Mouse (Mus musculus) limb, embryonic 15.5 days (tissue): ENCODE data around the gene Tbc1d10c. TPM values are rescaled to one million over a fixed set of nuclear protein-coding genes. Genes with fewer than 3 reads are reported as not detected.
A peak's percentile ranks its signal among the peaks of the same experiment; 100 is the strongest.

Experiments used
- ATAC-seq: fragments of 200-750 bp; cut with Nextera tagmentation; 2 replicates; pipeline ENCODE4 v1.8.0; 2017; ENCODE audit warnings: low read depth, moderate TSS enrichment; ENCODE audit not compliant: insufficient number of reproducible peaks, low FRiP score, low TSS enrichment
- H3K27ac ChIP-seq: fragments of 300-500 bp; sonication (generic); 2 replicates; pipeline ENCODE4 v1.5.1; 2015; ENCODE audit warnings: moderate library complexity, mild to moderate bottlenecking, inconsistent platforms
- H3K27me3 ChIP-seq: fragments of 300-500 bp; sonication (generic); 2 replicates; pipeline ENCODE4 v1.6.1; 2015; ENCODE audit warnings: inconsistent platforms
- H3K36me3 ChIP-seq: fragments of 300-500 bp; sonication (generic); 2 replicates; pipeline ENCODE4 v1.6.1; 2015; ENCODE audit warnings: inconsistent platforms
- H3K4me1 ChIP-seq: fragments of 300-500 bp; sonication (generic); 2 replicates; pipeline ENCODE4 v1.6.1; 2015; ENCODE audit warnings: inconsistent platforms
- H3K4me2 ChIP-seq: fragments of 300-500 bp; sonication (generic); 2 replicates; pipeline ENCODE4 v1.6.1; 2015; ENCODE audit warnings: mild to moderate bottlenecking, inconsistent platforms
- H3K4me3 ChIP-seq: fragments of 300-500 bp; sonication (generic); 2 replicates; pipeline ENCODE4 v1.5.1; 2015; ENCODE audit warnings: mild to moderate bottlenecking, inconsistent platforms
- H3K9ac ChIP-seq: fragments of 300-500 bp; sonication (generic); 2 replicates; pipeline ENCODE4 v1.6.1; 2015; ENCODE audit warnings: inconsistent platforms
- H3K9me3 ChIP-seq: fragments of 300-500 bp; sonication (generic); 2 replicates; pipeline ENCODE4 v1.6.1; 2016; ENCODE audit warnings: inconsistent platforms
- WGBS: fragments of 180-500 bp; shearing (Covaris S2); methylation state at CpG from one replicate; pipeline ENCODE4 v1.1.7; 2015; 5-methylcytosine and 5-hydroxymethylcytosine counted together
- polyA plus RNA-seq: library from polyadenylated mRNA; unstranded; fragments of >200 nt; fragmentation: Nextera tagmentation; extraction: Ambion mirVana; gene quantifications from 2 replicates; pipeline ENCODE4 v1.2.1, GENCODE M21; 2015

Tbc1d10c gene
- polyA plus RNA-seq, 1 experiment from 2014 or later: 4.5 TPM

DNA sequence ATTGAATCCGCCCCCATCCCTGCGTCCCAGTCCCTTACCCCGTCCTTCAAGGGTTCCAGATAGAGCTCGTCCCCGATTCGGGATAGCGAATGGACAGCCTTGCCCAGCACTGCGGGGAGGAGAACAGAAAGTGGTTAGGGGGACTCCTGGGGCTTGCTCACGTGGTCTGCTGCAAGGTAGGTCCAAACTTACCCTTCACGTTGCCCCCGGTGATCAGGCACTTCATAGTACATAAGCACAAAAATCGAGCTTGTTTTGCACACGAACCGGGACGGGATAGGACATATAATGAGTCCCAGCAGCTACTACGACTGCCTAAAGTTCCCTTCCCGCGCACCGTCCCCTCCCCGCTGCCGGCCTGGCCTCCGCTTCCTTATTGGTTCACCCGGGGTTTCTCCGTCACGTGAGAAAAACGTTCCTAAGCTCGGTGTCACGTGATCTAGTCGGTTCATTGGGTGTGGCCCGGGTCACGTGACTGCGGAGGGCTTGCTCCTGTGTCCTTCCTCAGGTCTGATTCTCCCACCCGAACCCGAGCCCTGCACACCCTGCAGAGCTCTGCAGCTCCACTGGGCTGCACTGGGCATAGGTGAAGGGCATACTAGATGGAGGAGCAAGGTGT is 10.3 kb upstream of the Tbc1d10c start, which contains the start of gene Rad9a:
Gene Rad9a (minus strand): TSS at position 372 of the 619 bp plus-strand sequence.
- H3K4me2 ChIP-seq: peak within 1 kb of the TSS; percentile 88
- peaks cover 28% of the 10 kb centered on the region for H3K36me3 ChIP-seq
- no peaks in the 10 kb centered on the region for H3K9me3 ChIP-seq
- under 1% methylated on average over 34 of the region's 34 CpGs for WGBS
- H3K4me1 ChIP-seq: peaks cover 31% of the 10 kb centered on the region
- 0 out of 2 replicates have a peak, but pooled peaks cover 2% of the 10 kb centered on the region for H3K27me3 ChIP-seq
- ATAC-seq: peak; percentile 80
- H3K27ac ChIP-seq: peak within 1 kb of the TSS; percentile 69
- H3K4me3 ChIP-seq: peak within 1 kb of the TSS; percentile 59
- peak within 1 kb of the TSS; percentile 60 for H3K9ac ChIP-seq

DNA sequence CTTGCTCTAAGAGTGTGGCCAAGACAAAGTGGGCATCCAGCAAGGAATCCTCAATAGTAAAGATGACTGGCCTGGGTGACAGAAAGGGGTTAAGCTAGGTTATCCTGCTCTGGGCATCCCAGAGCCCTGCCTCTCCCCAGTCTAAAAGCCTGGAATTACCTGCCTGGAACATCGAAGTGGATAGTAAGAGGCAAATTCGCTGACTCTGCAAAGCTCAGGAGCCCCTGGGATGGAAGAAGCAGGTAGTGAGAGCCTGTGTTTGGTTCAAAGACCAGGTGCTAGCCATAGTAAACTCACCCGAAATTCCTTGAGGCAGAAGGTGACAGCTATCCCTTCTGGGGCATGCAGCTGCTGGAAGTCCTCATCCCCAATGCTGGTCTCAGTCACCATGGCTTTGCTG is 6.1 kb upstream of the Tbc1d10c start:
- H3K4me1 ChIP-seq: peaks cover 64% of the 10 kb centered on the region
- WGBS: 58% methylated on average over 3 of the region's 3 CpGs
- H3K9me3 ChIP-seq: no peaks in the 10 kb centered on the region
- no peak overlapping the region for H3K4me2 ChIP-seq
- no peaks in the 10 kb centered on the region for H3K27me3 ChIP-seq
- peaks cover 60% of the 10 kb centered on the region for H3K36me3 ChIP-seq
- H3K9ac ChIP-seq: no peak overlapping the region
- H3K4me3 ChIP-seq: no peak overlapping the region
- peak overlapping the region; percentile 22; the same call in 1 of the 2 replicates for H3K27ac ChIP-seq
- no peak for ATAC-seq

DNA sequence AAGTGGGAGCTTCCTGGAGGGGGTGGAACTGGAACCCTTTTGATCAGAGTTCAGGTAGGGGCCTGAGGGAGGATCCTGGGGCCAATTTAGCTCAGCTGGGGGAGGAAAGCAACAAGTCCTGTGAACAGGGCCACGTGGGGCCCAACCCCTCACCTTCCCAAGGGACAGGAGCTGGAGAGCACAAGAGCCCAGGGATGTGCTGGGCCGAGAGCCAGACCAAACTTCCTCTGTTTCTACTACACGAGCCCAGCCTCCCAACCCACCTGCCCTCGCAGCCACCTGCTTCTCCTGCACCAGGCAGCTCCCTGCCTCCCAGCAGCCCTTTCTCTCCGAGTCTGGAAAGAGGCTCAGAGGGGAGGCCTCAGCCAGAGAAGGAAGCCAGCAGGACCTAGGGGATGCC is 5.5 kb upstream of the Tbc1d10c start:
- ATAC-seq: no peak
- 10% methylated on average over 5 of the region's 5 CpGs for WGBS
- Histone ChIP-seq H3K4me3 (no peak overlapping the region), H3K27me3 (no peaks in the 10 kb centered on the region), H3K9ac (no peak overlapping the region), H3K27ac (peak overlapping the region; percentile 30), H3K9me3 (no peaks in the 10 kb centered on the region), H3K36me3 (peaks cover 60% of the 10 kb centered on the region), H3K4me1 (peaks cover 60% of the 10 kb centered on the region), H3K4me2 (no peak overlapping the region)

DNA sequence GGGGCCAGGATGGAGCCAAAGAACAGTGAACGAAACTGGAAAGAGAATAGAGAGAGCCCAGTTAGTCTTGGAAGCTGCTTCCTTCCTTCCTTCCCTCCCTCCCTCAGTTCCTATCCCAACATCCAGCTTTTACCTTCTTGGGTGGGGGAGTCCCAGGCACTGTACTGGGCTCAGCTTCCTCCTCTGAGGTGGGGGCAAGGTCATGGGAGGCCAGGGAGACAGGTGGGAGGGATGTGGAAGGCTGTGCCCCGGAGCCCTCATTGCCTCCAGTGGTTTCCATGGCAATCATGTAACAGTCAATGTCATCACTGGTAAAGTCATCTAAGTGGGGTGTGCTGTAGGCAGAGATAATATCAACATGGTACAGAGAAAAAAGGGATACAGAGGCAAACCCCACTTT is 5.0 kb upstream of the Tbc1d10c start:
- no peak for ATAC-seq
- Histone ChIP-seq H3K27ac (peak overlapping the region; percentile 30), H3K36me3 (peaks cover 60% of the 10 kb centered on the region), H3K4me2 (no peak overlapping the region), H3K9me3 (no peaks in the 10 kb centered on the region), H3K4me1 (peaks cover 65% of the 10 kb centered on the region), H3K27me3 (no peaks in the 10 kb centered on the region), H3K4me3 (no peak overlapping the region), H3K9ac (no peak overlapping the region)
- 44% methylated on average over 2 of the region's 2 CpGs for WGBS

DNA sequence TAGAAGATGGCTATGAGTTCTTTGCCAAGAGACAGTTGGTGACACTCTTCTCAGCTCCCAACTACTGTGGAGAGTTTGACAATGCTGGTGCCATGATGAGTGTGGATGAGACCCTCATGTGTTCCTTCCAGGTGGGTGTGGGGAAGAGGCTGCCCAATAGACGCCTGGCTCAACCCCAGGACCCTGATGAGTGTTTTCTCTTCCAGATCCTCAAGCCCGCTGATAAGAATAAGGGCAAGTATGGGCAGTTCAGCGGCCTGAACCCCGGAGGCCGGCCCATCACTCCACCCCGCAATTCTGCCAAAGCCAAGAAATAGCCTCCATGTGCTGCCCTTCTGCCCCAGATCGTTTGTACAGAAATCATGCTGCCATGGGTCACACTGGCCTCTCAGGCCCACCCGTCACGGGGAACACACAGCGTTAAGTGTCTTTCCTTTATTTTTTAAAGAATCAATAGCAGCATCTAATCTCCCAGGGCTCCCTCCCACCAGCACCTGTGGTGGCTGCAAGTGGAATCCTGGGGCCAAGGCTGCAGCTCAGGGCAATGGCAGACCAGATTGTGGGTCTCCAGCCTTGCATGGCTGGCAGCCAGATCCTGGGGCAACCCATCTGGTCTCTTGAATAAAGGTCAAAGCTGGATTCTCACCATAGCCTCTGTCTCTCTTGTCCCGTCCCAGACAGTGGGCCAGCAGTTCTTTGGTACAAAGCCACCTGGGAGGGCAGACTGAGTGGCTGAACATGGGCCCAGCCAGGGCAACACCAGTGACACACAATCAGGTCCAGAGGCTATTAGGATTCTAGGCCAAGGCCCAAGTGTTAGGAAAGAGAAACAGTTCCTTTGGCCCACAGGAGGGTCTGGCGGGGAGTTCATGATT is 3.9 kb upstream of the Tbc1d10c start:
- Histone ChIP-seq H3K36me3 (peaks cover 60% of the 10 kb centered on the region), H3K4me1 (peaks cover 59% of the 10 kb centered on the region), H3K4me3 (no peak overlapping the region), H3K27ac (no peak overlapping the region), H3K9ac (no peak overlapping the region), H3K4me2 (no peak overlapping the region), H3K9me3 (no peaks in the 10 kb centered on the region), H3K27me3 (no peaks in the 10 kb centered on the region)
- 80% methylated on average over 12 of the region's 12 CpGs for WGBS
- no peak for ATAC-seq

DNA sequence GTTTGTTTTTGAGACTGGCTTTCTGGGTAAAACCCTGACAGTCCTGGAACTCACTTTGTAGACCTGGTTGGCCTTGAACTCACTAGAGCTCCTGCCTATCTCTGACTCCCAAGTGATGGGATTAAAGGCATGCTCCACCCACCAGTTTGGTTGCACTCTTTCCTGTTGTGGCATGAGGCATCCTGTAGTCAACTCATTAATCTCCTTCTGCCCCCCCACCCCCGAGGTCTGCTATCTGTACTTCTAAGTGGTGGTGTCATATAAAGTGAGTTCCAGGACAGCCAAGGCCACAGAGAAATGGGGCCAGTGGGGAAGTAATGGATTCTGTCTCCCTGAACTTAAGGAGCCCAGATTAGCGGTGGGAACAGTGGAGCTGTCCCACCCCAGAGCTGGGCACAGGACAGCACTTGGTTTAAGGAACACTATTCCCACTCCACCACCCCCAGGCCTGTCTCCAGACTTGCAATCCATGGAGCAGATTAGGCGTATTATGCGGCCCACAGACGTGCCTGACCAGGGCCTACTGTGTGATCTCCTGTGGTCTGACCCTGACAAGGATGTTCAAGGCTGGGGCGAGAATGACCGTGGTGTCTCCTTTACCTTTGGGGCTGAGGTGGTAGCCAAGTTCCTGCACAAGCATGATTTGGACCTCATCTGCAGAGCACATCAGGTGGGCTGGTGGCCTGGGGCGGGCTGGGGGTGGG is 3.1 kb upstream of the Tbc1d10c start:
- no peak overlapping the region for H3K4me2 ChIP-seq
- H3K27me3 ChIP-seq: no peaks in the 10 kb centered on the region
- no peaks in the 10 kb centered on the region for H3K9me3 ChIP-seq
- no peak overlapping the region for H3K27ac ChIP-seq
- no peak for ATAC-seq
- H3K4me3 ChIP-seq: no peak overlapping the region
- 86% methylated on average over 8 of the region's 8 CpGs for WGBS
- no peak overlapping the region for H3K9ac ChIP-seq
- peaks cover 57% of the 10 kb centered on the region for H3K4me1 ChIP-seq
- H3K36me3 ChIP-seq: peaks cover 56% of the 10 kb centered on the region

DNA sequence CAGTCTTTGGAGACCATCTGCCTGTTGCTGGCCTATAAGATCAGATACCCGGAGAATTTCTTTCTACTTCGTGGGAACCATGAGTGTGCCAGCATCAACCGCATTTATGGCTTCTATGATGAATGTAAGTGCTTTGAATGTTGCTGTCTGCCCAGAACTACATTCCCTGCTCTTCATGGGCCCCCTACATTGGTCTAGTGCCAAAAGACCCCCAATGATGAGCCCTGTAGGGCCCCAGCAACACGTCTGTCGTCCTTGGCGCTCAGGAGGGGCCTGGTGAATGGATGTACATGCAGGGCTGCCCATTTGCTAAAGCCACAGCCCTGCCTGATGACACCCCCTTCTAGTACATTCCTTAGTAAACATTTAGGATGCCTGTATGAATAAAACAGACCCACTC is 2.0 kb upstream of the Tbc1d10c start:
- Histone ChIP-seq H3K27me3 (no peaks in the 10 kb centered on the region), H3K4me2 (peak overlapping the region; percentile 76), H3K27ac (peak overlapping the region; percentile 98; the same call in 1 of the 2 replicates), H3K9ac (peak overlapping the region; percentile 96), H3K36me3 (peaks cover 47% of the 10 kb centered on the region), H3K4me1 (peaks cover 57% of the 10 kb centered on the region), H3K4me3 (peak overlapping the region; percentile 89), H3K9me3 (no peaks in the 10 kb centered on the region)
- 56% methylated on average over 6 of the region's 6 CpGs for WGBS
- ATAC-seq: no peak

DNA sequence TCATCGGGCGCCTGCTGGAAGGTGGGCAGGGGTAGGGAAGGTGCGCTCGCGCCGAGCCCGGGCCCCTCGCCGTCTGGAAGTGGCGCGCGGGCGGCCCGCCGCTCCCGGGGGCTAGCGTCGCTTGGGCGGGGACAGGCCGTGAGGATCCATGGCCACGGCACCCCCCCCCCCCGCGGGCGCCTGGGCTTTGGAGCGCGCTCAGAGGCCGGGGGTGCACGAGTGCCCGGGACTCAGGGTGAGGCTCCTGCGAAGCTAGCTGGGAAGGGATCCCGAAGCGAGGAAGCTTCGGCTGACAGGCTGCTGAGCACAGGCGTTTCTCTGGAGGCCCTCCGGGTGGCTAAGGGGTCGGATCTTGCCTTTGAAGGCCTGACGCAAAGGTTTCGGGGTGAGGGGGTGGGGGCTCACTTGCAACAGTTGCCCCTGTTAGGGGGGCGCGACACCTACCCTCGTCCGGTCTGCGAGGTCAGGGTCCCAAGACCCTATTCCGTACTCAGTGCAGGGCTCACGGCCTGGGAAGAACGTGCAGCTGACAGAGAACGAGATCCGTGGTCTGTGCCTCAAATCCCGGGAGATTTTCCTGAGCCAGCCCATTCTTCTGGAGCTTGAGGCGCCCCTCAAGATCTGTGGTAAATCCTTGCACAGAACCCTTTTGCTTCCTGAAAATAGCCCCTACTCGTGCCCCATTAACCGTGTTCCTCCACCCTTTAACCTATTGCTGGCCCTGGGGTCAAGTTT is 1.3 kb upstream of the Tbc1d10c start:
- Histone ChIP-seq H3K4me3 (peak overlapping the region; percentile 89), H3K27me3 (no peaks in the 10 kb centered on the region), H3K36me3 (peaks cover 42% of the 10 kb centered on the region), H3K27ac (peak overlapping the region; percentile 98), H3K4me1 (peaks cover 56% of the 10 kb centered on the region), H3K9me3 (no peaks in the 10 kb centered on the region), H3K4me2 (peak overlapping the region; percentile 76), H3K9ac (peak overlapping the region; percentile 96)
- under 1% methylated on average over 48 of the region's 52 CpGs for WGBS
- ATAC-seq: peak; percentile 16

DNA sequence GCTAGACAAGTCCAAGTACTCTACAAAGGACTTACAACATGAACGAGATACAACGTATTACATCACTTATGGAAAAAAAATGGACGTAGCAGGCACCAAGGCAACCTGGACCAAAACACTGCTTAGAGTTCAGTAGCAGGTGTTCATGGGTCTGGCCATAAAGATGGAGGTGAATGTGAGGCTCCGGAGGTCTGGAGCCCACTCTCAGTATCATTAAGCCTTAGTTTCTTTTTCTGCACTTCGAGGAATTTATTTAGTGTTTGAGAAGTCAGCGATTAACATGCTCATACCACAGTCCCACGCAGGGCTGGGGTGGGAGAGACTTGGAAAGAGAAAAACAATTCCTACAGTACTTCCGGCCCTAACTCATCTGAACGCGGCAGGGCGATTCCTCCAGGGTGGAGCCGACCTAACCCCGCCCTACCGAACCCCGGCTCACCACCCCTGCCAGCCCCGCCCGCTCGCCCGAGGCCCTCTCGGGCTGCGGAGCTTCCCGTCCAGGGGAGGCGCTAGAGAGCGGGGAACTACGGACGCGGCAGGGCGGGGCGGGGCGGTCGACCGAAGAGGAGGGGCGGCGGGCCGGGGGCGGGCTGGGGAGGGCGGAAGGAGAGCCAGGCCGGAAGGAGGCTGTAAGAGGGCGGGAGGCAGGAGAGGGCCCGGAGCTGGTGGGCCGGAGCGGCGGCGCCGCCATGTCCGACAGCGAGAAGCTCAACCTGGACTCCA is 605 bp upstream of the Tbc1d10c start, which contains the start of gene Ppp1ca:
Gene Ppp1ca (plus strand): TSS at position 538 of the 723 bp plus-strand sequence.
- Histone ChIP-seq H3K27me3 (no peaks in the 10 kb centered on the region), H3K4me3 (peak within 1 kb of the TSS; percentile 89), H3K4me1 (peaks cover 50% of the 10 kb centered on the region), H3K27ac (peak within 1 kb of the TSS; percentile 98), H3K4me2 (peak within 1 kb of the TSS; percentile 76), H3K9me3 (no peaks in the 10 kb centered on the region), H3K9ac (peak within 1 kb of the TSS; percentile 96), H3K36me3 (peaks cover 35% of the 10 kb centered on the region)
- peak; percentile 93 for ATAC-seq
- 2% methylated on average over 39 of the region's 47 CpGs for WGBS

DNA sequence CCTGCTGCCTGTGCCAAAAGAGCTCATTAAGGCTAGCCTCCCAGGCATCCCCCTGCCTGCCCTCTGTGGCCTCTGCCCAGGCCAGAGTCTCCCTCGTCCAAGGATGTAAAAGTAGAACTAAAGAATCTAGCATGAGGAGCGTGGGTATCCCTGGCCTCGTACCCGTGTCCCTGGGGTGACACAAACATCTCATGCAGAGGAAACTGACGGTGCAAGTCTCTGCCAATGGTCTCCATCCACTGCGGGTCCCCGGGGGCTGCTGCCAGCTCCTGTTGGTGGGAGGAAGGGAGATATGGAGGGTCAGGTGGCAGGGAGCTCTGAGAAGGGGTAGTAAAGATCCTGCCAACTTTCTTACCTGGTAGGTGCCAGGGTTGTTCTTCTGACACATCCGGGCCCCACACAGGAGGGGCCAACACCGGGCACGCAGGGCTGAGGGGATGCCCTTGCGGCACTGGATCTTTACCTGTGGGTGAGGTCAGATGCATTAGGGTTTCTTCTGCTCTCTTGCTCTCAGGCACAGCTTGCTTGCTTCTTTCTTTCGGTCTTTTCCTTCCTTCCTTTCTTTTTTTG is 1.9 kb downstream of the Tbc1d10c start:
- Histone ChIP-seq H3K4me3 (no peak overlapping the region), H3K27me3 (no peaks in the 10 kb centered on the region), H3K4me1 (peaks cover 37% of the 10 kb centered on the region), H3K9ac (no peak overlapping the region), H3K36me3 (peaks cover 9% of the 10 kb centered on the region), H3K27ac (no peak overlapping the region), H3K9me3 (no peaks in the 10 kb centered on the region), H3K4me2 (no peak overlapping the region)
- no peak for ATAC-seq
- 84% methylated on average over 12 of the region's 12 CpGs for WGBS
